Mouse (Mus musculus) liver, adult 2 months (tissue): ENCODE measurements around the gene Denr. TPM values are rescaled to one million over a fixed set of nuclear protein-coding genes. Genes with fewer than 3 reads are reported as not detected.

Source experiments
- DNase-seq: peaks from one replicate; pipeline ENCODE4 v3.0.0-alpha.2; 2011; ENCODE audit warnings: low read depth, low spot score; ENCODE audit errors: extremely low read depth
- H3K27ac ChIP-seq: fragments of 200-500 bp; replicated peaks from 2 replicates; pipeline ENCODE4 v1.5.1; 2012; ENCODE audit warnings: low read depth, mild to moderate bottlenecking, control low read depth, inconsistent platforms, low read length; ENCODE audit not compliant: insufficient read depth
- H3K27me3 ChIP-seq: fragments of 200-500 bp; 2 replicates; pipeline ENCODE4 v1.6.1; 2012; ENCODE audit warnings: mild to moderate bottlenecking, moderate library complexity, low read length, inconsistent platforms; ENCODE audit not compliant: control insufficient read depth, insufficient read depth
- H3K36me3 ChIP-seq: fragments of 200-500 bp; 2 replicates; pipeline ENCODE4 v1.6.1; 2012; ENCODE audit warnings: low read length, inconsistent platforms; ENCODE audit not compliant: control insufficient read depth, insufficient read depth
- H3K4me1 ChIP-seq: fragments of 200-500 bp; 2 replicates; pipeline ENCODE4 v1.6.1; 2011; ENCODE audit warnings: low read length; ENCODE audit not compliant: control insufficient read depth, insufficient read depth
- H3K4me3 ChIP-seq: fragments of 200-500 bp; 2 replicates; pipeline ENCODE4 v1.5.1; 2011; ENCODE audit warnings: low read depth, mild to moderate bottlenecking, control low read depth, low read length, moderate library complexity; ENCODE audit not compliant: insufficient read depth
- H3K79me2 ChIP-seq: fragments of 200-500 bp; 2 replicates; pipeline ENCODE4 v1.6.1; 2012; ENCODE audit warnings: inconsistent platforms, mild to moderate bottlenecking, low read length, moderate library complexity; ENCODE audit not compliant: control insufficient read depth, insufficient read depth
- H3K9ac ChIP-seq: fragments of 200-500 bp; 2 replicates; pipeline ENCODE4 v1.6.1; 2012; ENCODE audit warnings: low read depth, mild to moderate bottlenecking, control low read depth, inconsistent platforms, low read length
- CTCF ChIP-seq: fragments of 200-500 bp; IDR thresholded peaks from 2 replicates; pipeline ENCODE4 v1.5.1; 2011; ENCODE audit warnings: low read depth, low read length, control low read depth
- POLR2A ChIP-seq: fragments of 200-500 bp; IDR thresholded peaks from 2 replicates; pipeline ENCODE4 v1.6.1; 2011; ENCODE audit warnings: low read length, control low read depth; ENCODE audit not compliant: insufficient read depth; ENCODE audit errors: extremely low read depth
- WGBS: fragments of 180-500 bp; shearing (Covaris S2); methylation state at CpG from one replicate; pipeline ENCODE4 v1.1.7; 2018; 5-methylcytosine and 5-hydroxymethylcytosine counted together
- polyA plus RNA-seq: library from polyadenylated mRNA; depleted of rRNA; stranded (reverse); fragments of >200 nt; gene quantifications from 2 replicates; pipeline ENCODE4 v1.2.3, GENCODE M21; 2012
- total RNA-seq: library from RNA; depleted of rRNA; stranded (reverse); fragments of >200 nt; gene quantifications from 2 replicates; pipeline ENCODE4 v1.2.3, GENCODE M21; 2014

The Denr gene
- total and polyA plus RNA-seq, 2 experiments: 12.5 to 27.5 TPM

DNA sequence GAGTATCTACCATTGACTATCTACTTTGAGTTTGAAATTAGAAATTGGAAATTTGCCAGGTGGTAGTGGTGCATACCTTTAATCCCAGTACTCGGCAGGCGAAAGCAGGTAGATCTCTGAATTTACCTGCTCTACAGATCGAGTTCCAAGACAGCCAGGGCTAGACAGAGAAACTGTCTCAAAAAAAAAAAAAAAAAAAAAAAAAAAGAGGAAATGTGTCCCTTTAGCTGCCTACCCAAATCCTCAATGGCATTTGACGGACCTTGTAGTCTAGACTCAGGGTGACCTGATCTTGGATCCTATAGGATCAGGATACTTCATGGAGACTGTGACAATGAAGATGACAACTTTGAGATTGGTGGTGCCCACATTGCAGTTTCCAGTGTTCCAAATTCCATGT lies 40.5 kb upstream of the Denr start:
- no peak for DNase-seq
- Histone ChIP-seq H3K36me3 (no peaks in the 10 kb centered on the region), H3K27me3 (no peaks in the 10 kb centered on the region), H3K27ac (no peak overlapping the region), H3K9ac (no peak overlapping the region), H3K4me1 (peaks cover 9% of the 10 kb centered on the region), H3K4me3 (no peak overlapping the region), H3K79me2 (no peaks in the 10 kb centered on the region)
- 82% methylated on average over 4 of the region's 4 CpGs for WGBS
- TF ChIP-seq POLR2A (no peak), CTCF (no peak)

DNA sequence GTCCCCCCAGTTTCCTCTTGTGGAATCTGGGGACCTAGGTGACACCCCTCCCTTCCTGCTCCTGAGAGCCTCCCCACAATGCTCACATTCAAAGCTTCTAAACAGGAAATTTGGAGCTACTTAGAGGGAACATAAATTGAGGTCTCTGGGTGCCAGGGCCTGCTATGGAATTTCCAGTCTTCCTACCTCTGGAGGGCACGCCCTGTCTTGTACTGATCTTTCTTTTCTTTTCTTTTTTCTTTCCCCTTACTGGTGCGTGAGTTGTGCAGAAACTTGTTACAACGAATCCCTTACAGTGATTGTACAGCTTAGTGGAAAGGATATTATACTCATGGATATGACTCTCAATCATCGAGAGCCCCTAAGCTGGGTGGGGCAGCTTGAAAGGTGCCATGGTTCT lies 37.4 kb upstream of the Denr start:
- Histone ChIP-seq H3K4me1 (peaks cover 6% of the 10 kb centered on the region), H3K36me3 (no peaks in the 10 kb centered on the region), H3K27me3 (no peaks in the 10 kb centered on the region), H3K4me3 (no peak overlapping the region), H3K79me2 (no peaks in the 10 kb centered on the region), H3K9ac (no peak overlapping the region), H3K27ac (no peak overlapping the region)
- 95% methylated on average over 4 of the region's 4 CpGs for WGBS
- TF ChIP-seq POLR2A (no peak), CTCF (no peak)
- no peak for DNase-seq

DNA sequence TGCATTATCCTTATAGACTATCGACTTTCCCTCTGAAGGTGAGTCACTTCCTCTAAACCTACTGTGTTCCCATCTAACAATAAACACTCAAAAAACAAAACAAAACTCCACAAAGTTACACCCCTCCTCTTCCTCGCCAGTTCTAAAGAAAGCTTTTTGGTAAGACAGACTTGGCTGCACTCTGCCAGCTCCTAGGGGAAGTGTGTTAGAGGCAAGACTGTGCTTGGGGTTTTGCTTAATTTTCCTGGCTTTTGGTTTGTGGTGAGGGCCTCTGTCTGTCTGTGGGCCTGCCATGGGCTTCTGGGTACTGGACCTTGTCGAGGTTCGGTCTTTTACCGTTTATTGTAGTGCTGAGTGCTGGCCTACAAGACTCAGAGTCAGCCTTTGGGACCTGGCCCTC lies 32.8 kb upstream of the Denr start:
- Histone ChIP-seq H3K4me3 (no peak overlapping the region), H3K27ac (no peak overlapping the region), H3K4me1 (no peaks in the 10 kb centered on the region), H3K27me3 (no peaks in the 10 kb centered on the region), H3K36me3 (no peaks in the 10 kb centered on the region), H3K9ac (no peak overlapping the region), H3K79me2 (no peaks in the 10 kb centered on the region)
- TF ChIP-seq POLR2A (no peak), CTCF (no peak)
- DNase-seq: no peak
- 79% methylated on average over 5 of the region's 5 CpGs for WGBS

DNA sequence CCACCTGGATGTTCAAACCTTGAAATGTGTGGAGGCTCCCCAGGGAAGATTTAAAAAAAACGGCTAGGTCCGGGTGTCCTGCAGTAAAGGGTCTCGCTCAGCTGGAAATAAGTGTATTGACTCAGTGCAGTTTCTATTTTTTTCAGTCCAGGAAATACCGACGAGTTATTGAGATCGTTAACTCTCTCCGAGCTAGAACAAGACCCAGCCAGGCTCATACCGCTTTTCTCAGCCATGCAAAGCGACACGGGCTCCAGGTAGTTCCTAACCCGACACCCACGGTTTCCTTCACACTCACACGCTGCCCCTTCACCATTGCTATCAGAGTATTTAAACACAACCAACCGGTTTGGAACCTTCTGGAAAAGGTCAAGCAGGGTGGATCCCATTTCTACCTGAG lies 28.9 kb upstream of the Denr start:
- TF ChIP-seq CTCF: no peak
- no peak for TF ChIP-seq POLR2A
- Histone ChIP-seq H3K27me3 (no peaks in the 10 kb centered on the region), H3K4me3 (no peak overlapping the region), H3K27ac (no peak overlapping the region), H3K79me2 (no peaks in the 10 kb centered on the region), H3K36me3 (no peaks in the 10 kb centered on the region), H3K4me1 (no peaks in the 10 kb centered on the region), H3K9ac (no peak overlapping the region)
- no peak for DNase-seq
- WGBS: 44% methylated on average over 14 of the region's 14 CpGs

DNA sequence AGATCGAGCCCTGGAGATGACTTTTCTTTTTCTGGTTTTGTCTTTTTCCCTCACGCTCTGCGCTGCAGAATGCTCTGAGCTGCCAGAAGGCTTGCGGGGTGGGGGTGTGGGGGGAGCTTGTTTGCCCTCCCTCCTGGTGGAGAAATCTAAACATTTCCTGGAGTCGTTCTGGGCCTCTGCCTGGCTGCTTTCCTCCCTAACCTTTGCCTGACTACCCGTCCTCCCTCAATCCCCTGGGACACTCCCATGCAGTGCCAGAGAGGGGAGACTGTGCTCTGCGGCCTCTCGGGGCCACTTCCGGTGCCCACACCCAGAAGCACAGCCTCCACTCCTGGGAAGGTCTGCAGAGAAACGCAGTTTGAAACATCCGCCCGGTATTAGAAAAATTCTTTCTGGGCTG lies 27.0 kb upstream of the Denr start, which contains the start of gene Hcar1:
TSS of gene Hcar1 (minus strand) at position 93 of the 400 bp plus-strand sequence.
- Histone ChIP-seq H3K4me1 (no peaks in the 10 kb centered on the region), H3K4me3 (no peak within 1 kb of the TSS), H3K27ac (no peak within 1 kb of the TSS), H3K9ac (no peak within 1 kb of the TSS), H3K79me2 (no peaks in the 10 kb centered on the region), H3K27me3 (no peaks in the 10 kb centered on the region), H3K36me3 (no peaks in the 10 kb centered on the region)
- TF ChIP-seq POLR2A: no peak
- TF ChIP-seq CTCF: no peak
- 36% methylated on average over 12 of the region's 12 CpGs for WGBS
- no peak for DNase-seq

DNA sequence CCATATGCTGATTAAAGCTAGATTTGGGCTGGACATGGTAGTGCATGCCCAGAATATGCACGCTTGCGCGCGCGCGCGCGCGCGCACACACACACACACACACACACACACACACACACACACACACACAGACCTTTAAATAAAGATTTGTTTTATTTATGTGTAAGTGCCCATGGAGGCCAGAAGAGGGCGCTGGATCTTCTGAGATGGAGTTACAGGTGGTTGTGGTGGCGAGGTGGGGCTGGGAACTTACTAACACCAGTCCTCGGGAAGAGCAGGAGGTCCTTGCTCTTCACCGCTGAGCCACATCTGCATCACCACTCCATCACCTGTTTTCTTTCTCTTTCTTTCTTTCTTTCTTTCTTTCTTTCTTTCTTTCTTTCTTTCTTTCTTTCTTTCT lies 26.2 kb upstream of the Denr start:
- no peaks in the 10 kb centered on the region for H3K36me3 ChIP-seq
- H3K27ac ChIP-seq: no peak overlapping the region
- no peaks in the 10 kb centered on the region for H3K4me1 ChIP-seq
- H3K4me3 ChIP-seq: no peak overlapping the region
- WGBS: 87% methylated on average over 14 of the region's 14 CpGs
- no peaks in the 10 kb centered on the region for H3K27me3 ChIP-seq
- no peak overlapping the region for H3K9ac ChIP-seq
- H3K79me2 ChIP-seq: no peaks in the 10 kb centered on the region
- TF ChIP-seq CTCF (no peak), POLR2A (no peak)
- no peak for DNase-seq

DNA sequence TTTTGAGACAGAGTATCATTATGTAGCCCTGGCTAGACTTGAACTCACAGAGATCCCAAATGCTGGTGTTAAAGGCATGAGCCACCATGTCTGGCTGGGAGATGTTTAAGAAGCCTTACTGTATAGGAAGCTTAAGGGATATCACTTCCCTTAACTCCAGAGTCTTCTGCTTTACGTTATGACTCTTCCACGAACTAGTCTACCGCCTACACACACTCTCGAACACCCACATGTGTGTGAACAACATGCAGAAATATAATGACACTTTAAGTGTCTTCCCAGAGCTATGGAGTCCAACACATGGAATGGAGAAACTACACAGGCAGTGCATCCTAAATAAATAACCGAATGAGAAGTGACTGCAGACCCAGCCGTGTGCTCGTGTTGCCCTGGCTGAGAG lies 23.1 kb upstream of the Denr start:
- TF ChIP-seq POLR2A: no peak
- no peak for TF ChIP-seq CTCF
- 73% methylated on average over 7 of the region's 7 CpGs for WGBS
- H3K4me3 ChIP-seq: no peak overlapping the region
- no peak for DNase-seq
- no peaks in the 10 kb centered on the region for H3K27me3 ChIP-seq
- H3K79me2 ChIP-seq: no peaks in the 10 kb centered on the region
- no peaks in the 10 kb centered on the region for H3K36me3 ChIP-seq
- no peak overlapping the region for H3K27ac ChIP-seq
- no peaks in the 10 kb centered on the region for H3K4me1 ChIP-seq
- H3K9ac ChIP-seq: no peak overlapping the region
